Mouse (Mus musculus): ENCODE data around the gene Phf6. TPM values are rescaled to one million over a fixed set of nuclear protein-coding genes. Genes with fewer than 3 reads are reported as not detected.
"Not testable (repeated sequence)": the region's sequence is repeated elsewhere in the genome, so short reads cannot be mapped to it uniquely, and the experiment has no call there.

Gene Phf6
- total RNA-seq, 2 experiments from 2014 or later = 7.6 to 8.1 TPM

DNA sequence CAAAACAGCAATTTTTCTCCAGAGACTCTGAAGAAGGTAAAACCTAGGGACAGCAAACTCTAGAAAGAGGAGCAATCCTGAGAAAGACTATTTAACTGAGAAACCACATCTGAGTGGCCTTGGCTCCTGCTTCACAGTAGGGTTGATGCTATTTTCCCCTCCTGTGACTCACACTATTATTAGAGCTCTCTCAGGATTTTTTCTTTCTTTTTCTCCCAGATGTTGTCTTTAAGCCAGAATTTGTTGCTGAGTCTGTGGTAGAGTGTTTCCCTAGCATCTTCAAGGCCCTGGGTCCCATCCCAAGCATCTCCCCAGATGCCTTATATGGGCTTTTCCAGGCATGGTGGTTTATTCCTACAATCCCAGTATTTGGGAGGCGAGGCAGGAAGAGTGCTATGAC is 60.1 kb downstream of the Phf6 start:
- intact Hi-C loops (cut with DNase I) = no loop called here
- DNase-seq = no peak

DNA sequence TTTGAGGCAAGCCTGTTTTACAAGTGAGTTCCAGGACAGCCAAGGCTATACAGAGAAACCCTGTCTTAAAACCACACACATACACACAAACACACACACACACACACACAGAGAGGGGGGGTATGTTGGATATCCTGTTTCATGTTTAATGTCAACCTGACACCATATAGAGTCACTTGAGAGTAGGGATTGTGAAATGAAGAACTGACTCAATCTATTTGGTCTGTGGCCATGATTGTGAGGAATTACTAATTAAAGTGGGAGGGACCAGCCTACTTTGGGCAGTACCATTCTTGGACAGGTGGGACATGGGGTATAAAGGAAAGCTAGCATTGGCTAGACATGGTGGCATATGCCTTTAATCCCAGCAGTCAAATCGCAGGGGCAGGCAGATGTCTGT is 60.6 kb downstream of the Phf6 start:
- DNase-seq = no peak
- intact Hi-C loops (cut with DNase I) = no loop called here

DNA sequence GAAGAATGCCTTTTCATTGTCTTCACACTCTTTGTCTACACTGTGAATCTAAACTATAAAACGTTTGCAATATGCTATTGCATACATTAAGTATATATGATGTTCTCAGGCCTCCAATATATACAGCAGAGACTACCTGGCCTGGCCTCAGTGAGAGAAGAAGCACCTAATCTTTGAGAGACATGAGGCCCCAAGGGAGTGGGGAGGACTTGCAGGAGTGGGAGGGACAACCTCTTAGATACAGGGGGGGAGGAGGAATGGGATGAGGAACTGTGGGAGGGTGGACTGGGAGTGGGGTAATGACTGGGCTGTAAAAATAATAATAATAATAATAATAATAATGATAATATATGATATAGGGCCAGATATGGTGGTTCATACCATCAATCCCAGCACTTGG is 66.5 kb downstream of the Phf6 start:
- DNase-seq = no peak
- intact Hi-C loops (cut with DNase I) = no loop called here

DNA sequence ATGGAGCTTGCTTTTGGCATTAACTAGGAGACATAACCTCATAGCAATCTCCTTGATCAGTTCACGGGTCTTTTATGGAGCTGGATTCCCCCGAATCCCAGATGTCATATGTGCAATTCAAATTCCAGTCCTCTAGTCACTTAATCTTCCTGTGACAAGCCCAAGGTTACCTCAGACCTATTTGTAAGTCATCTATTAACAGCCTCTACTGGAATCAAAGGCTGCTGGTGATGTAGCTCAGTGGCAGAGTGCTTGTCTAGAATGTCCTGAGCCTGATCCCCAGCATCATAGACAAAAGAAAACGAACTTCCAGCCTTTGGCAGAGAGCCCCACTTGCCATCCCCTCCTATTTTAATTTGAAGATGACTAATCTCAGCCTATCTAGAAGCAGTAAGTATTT is 69.3 kb downstream of the Phf6 start:
- no peak for DNase-seq
- intact Hi-C loops (cut with DNase I) = no loop called here

DNA sequence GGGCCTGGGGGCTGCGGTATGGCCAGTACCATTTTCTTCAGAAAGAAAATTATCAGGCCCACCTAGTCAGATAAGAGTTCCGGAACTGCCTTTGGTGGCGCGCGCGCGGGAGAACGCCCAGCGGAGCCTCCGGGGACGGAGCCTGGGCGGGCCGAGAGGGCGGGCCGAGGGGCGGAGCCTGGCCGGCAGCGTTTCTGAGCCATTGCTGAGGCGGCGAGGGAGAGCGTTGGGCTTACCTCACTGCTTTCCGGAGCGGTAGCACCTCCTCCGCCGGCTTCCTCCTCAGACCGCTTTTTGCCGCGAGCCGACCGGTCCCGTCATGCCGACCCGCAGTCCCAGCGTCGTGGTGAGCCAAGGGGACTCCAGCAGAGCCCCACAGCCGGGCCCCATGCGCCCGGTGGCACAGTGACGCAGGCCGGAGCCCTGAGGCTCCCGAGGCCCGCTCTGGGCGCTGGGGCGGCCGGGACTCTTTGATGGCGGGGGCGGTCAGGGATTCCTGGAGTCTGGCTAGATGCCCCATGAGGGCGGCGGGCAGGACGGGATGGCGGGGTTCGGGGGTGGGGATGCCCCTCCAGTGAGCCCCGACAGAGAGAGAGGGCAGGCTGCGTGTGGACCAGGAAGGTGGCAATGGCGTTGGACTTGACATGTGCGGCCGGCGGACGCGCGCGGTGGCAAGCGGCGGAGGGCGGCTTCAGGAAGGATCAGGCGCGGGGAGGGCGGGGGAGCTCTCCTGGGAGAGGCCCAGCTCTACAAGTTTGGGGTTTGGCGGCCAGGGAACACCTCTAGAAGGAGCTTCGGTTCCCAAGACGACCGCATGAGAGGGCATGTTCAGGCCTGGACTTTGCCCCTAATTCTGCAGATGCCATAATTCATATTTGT is 76.1 kb downstream of the Phf6 start, which contains the start of gene Hprt:
Hprt (plus strand) TSS at position 233 of the 879 bp plus-strand sequence.
- intact Hi-C loops (cut with DNase I) = no loop called here
- peak; percentile 87 for DNase-seq

DNA sequence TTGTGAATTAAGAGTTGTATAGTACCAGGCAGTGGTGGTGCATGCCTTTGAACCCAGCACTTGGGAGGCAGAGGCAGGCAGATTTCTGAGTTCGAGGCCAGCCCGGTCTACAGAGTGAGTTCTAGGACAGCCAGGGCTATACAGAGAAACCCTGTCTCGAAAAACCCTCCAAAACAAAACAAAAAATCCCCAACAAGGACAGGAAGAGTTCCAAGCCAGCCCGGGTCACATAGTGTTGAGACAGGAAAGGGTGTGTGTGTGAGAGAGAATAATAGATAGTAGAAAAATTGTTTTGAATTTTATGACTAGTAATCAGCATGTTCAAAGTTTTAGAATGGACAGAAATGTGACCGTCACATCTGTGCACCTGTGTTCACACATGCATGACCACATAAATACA is 82.7 kb downstream of the Phf6 start:
- intact Hi-C loops (cut with DNase I); DNase-seq: not testable (repeated sequence)

DNA sequence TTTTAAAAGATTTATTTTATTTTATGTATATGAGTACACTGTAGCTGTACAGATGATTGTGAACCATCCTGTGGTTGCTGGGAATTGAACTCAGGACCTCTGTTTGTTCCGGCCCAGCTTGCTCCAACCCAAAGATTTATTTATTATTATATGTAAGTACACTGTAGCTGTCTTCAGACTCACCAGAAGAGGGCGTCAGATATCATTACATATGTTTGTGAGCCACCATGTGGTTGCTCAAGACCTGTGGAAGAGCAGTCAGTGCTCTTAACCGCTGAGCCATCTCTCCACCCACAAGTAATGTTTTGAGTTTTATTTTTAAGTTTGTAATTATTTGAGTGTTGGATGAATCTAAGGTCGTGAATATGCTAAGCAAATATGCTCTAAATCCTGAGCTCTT is 92.8 kb downstream of the Phf6 start:
- DNase-seq = not testable (repeated sequence)
- intact Hi-C loops (cut with DNase I) = loop anchor here (5.0 kb wide), 1 partner anchor 247 kb away; no protein-coding TSS in a partner anchor

DNA sequence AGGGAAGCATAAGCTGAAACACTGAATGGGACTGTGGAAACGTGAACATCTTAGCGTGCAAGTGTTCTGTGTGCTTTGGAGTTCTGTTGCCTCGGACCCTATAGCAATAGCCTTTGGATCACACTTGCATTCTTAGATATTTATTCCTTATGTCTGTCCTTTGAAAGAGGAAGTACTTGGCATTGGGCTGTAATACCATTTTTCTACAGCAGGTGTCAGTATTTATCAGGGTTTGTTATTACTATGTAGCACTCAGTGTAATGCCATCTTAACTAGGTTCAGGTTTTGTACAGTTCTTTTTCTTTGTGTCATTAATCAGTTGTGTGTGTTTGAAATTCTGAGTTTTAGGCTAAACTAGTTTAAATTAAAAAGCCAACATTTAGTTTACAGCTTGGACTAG is 94.0 kb downstream of the Phf6 start:
- intact Hi-C loops (cut with DNase I) = loop anchor here (5.0 kb wide), 1 partner anchor 246 kb away; no protein-coding TSS in a partner anchor
- DNase-seq = peak; percentile 40 to 61

Other genes starting within 250 kb of the Phf6 start
- gene Ccdc160, start 121.1 kb upstream of the Phf6 start, total RNA-seq (2021) = under 1 TPM; 0.45 to 0.72 TPM
- 10 to 100 TPM; 85.3 to 95.9 TPM for gene Hprt, start 75.9 kb downstream of the Phf6 start, total RNA-seq (2021)

Data from heart, postnatal 10 days (tissue).